In the genomic region with DNA sequence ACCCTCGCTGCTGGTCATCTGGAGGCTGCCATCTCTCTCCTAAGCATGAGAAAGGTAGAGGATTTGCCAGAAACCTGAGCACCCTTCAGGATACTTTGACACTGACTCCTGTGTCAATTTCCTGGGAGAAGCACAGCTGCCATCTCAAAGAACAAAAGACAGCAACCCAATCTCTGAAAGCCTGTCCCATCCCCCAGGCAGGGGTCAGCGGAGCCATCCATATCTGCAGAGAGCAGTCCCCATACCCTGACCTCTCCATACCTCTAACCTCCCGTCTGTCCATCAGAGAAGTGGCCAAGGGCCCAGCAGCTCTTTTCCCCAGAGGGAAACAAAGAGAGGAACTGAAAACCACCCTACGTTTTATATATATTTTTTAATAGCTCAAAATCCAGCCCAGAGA, we compare ENCODE assay signal across 26 mouse cellular contexts. TPM values are rescaled to one million over a fixed set of nuclear protein-coding genes. Genes with fewer than 3 reads are reported as not detected.
DNase-seq lines count a peak whose midpoint lies in the region; ATAC-seq and TF ChIP-seq lines count a peak whose summit lies in the region.
"Had no signal": no experiment of that assay in that cellular context is flagged by ENCODE, and none has a peak within 500 bp of the region (broad histone marks: within the 10 kb centered on the region; RNA-seq: fewer than 3 reads in every experiment).

No protein-coding gene starts in this region.

- H3K27me3 ChIP-seq in kidney, embryonic 15.5 days: no peaks in the 10 kb centered on the region
- no peaks in the 10 kb centered on the region for H3K27me3 ChIP-seq in thymus, adult 2 months (ENCODE audit: control insufficient read depth, insufficient read depth, low read length)
- H3K27me3 ChIP-seq: forebrain, embryonic 15.5 days; midbrain, embryonic 12.5 days had no signal

- H3K4me3 ChIP-seq in kidney, embryonic 15.5 days (replicated peaks): no peak overlapping the region
- peak overlapping the region; percentile 6; the same call in 1 of the 2 replicates for H3K4me3 ChIP-seq in thymus, adult 2 months (ENCODE audit: control insufficient read depth, insufficient read depth, low read length)
- H3K4me3 ChIP-seq: forebrain, embryonic 15.5 days; heart, embryonic 12.5 days; limb, embryonic 12.5 days; liver, embryonic 12.5 days; midbrain, embryonic 12.5 days had no signal

- 51% methylated on average over 4 of the region's 4 CpGs for WGBS in kidney, embryonic 15.5 days
- 71% methylated on average over 4 of the region's 4 CpGs for WGBS in thymus, adult 2 months

- peak overlapping the region; percentile 82 for H3K27ac ChIP-seq in kidney, embryonic 15.5 days
- H3K27ac ChIP-seq in thymus, adult 2 months (ENCODE audit: control insufficient read depth, insufficient read depth, low read length): peak overlapping the region; percentile 99
- H3K27ac ChIP-seq: forebrain, embryonic 15.5 days; hindbrain, postnatal 0 days; limb, embryonic 12.5 days; liver, embryonic 12.5 days; midbrain, embryonic 12.5 days had no signal

- no peak overlapping the region for H3K9ac ChIP-seq in kidney, embryonic 15.5 days
- H3K9ac ChIP-seq: forebrain, embryonic 15.5 days; heart, embryonic 12.5 days; liver, embryonic 12.5 days; midbrain, embryonic 12.5 days had no signal

- no peaks in the 10 kb centered on the region for H3K36me3 ChIP-seq in kidney, embryonic 15.5 days
- H3K36me3 ChIP-seq in thymus, adult 2 months (ENCODE audit: control insufficient read depth, insufficient read depth, low read length): no peaks in the 10 kb centered on the region
- H3K36me3 ChIP-seq: forebrain, embryonic 15.5 days; heart, embryonic 12.5 days; limb, embryonic 12.5 days; liver, embryonic 12.5 days; midbrain, embryonic 12.5 days had no signal

- H3K9me3 ChIP-seq in kidney, embryonic 15.5 days (replicated peaks): no peaks in the 10 kb centered on the region
- H3K9me3 ChIP-seq: forebrain, embryonic 15.5 days; heart, embryonic 12.5 days; limb, embryonic 12.5 days; liver, embryonic 12.5 days; midbrain, embryonic 12.5 days had no signal

- no peak for TF ChIP-seq POLR2A in thymus, adult 2 months (IDR thresholded peaks at IDR 0.05; ENCODE audit: control insufficient read depth, extremely low read depth, insufficient read depth, low read length, poor library complexity)

- H3K4me2 ChIP-seq in kidney, embryonic 15.5 days: peak overlapping the region; percentile 17; the same call in 1 of the 2 replicates
- H3K4me2 ChIP-seq: forebrain, embryonic 15.5 days; heart, embryonic 12.5 days; limb, embryonic 12.5 days; liver, embryonic 12.5 days; midbrain, embryonic 12.5 days had no signal

- no peak for TF ChIP-seq CTCF in thymus, adult 2 months (IDR thresholded peaks at IDR 0.05; ENCODE audit: borderline replicate concordance, control insufficient read depth, extremely low read depth, insufficient read depth, low read length, poor library complexity)

- ATAC-seq in kidney, embryonic 15.5 days (replicated peaks; ENCODE audit: low FRiP score): no peak
- ATAC-seq in megakaryocyte-erythroid progenitor cell, adult 5-6 weeks (replicated peaks; ENCODE audit: low FRiP score, low TSS enrichment, poor library complexity, severe bottlenecking): no peak
- ATAC-seq: CD4-positive, CD25-positive, alpha-beta regulatory T cell, adult 4 months; forebrain, embryonic 15.5 days; hindbrain, postnatal 0 days; intestine, embryonic 16.5 days; liver, embryonic 12.5 days had no signal

- peak; percentile 91 for DNase-seq in heart, adult 11 months
- DNase-seq in heart, adult 18-20 months: no peak
- no peak for DNase-seq in kidney, postnatal 25 days
- DNase-seq in thymus, adult 2 months: no peak
- DNase-seq in thymus, postnatal 10 days (ENCODE audit: low spot score in 2 of 2): no peak
- DNase-seq: adrenal gland, postnatal 36 days; cerebellum, postnatal 14 days; embryo, embryonic 11 days; layer of hippocampus, postnatal 36 days; lung, adult 18-20 months; lung, postnatal 10 days had no signal

- peaks cover 39% of the 10 kb centered on the region for H3K4me1 ChIP-seq in kidney, embryonic 15.5 days
- peaks cover 57% of the 10 kb centered on the region for H3K4me1 ChIP-seq in thymus, adult 2 months (replicated peaks; ENCODE audit: control insufficient read depth, insufficient read depth, low read length)

RNA-seq across cellular contexts. Expression of a gene that starts 2.8 kb away (rescaled TPM):
- 10 to 100 TPM; 18.0 to 18.5 TPM for total RNA-seq in heart, adult 18-20 months (2021)
- polyA plus RNA-seq in kidney, embryonic 15.5 days (2015; fragmentation: Nextera tagmentation; extraction: Ambion mirVana): 18.6 and 22.9 TPM in 2 replicates
- 132 and 194 TPM in 2 replicates for polyA plus RNA-seq in thymus, adult 2 months (2012; rRNA removed)
- 36.5 and 38.8 TPM in 2 replicates for total RNA-seq in megakaryocyte-erythroid progenitor cell, adult 5-6 weeks (2014; fragmentation: Nextera tagmentation)
- 8.4 and 39.5 TPM in 2 replicates for total RNA-seq in megakaryocyte-erythroid progenitor cell, adult 5-6 weeks (2017)

RNA-seq across cellular contexts. Expression of a gene that starts 3.9 kb away (rescaled TPM):
- total RNA-seq in heart, adult 18-20 months (2021): 1 to 10 TPM in 1 of 2 experiments, not detected in 1; 1.7 TPM
- polyA plus RNA-seq in kidney, embryonic 15.5 days (2015; fragmentation: Nextera tagmentation; extraction: Ambion mirVana): not detected in 2 replicates
- 6.1 and 13.0 TPM in 2 replicates for polyA plus RNA-seq in thymus, adult 2 months (2012; rRNA removed)
- total RNA-seq in megakaryocyte-erythroid progenitor cell, adult 5-6 weeks (2014; fragmentation: Nextera tagmentation): not detected in 2 replicates
- total RNA-seq in megakaryocyte-erythroid progenitor cell, adult 5-6 weeks (2017): not detected in 2 replicates
- total RNA-seq: gastrocnemius, adult 8-10 months; hematopoietic stem cell, adult 5-6 weeks; megakaryocyte progenitor cell, adult 5-6 weeks had no signal
- polyA plus RNA-seq: CD4-positive, CD25-positive, alpha-beta regulatory T cell, adult 4 months; heart, embryonic 12.5 days; intestine, embryonic 16.5 days; limb, embryonic 12.5 days; liver, embryonic 12.5 days; midbrain, embryonic 12.5 days; neural tube, embryonic 11.5 days; small intestine, adult 2 months had no signal

RNA-seq across cellular contexts. Expression of a gene that starts 14.7 kb away (rescaled TPM):
- 1 to 10 TPM; 4.6 to 5.4 TPM for total RNA-seq in heart, adult 18-20 months (2021)
- polyA plus RNA-seq in kidney, embryonic 15.5 days (2015; fragmentation: Nextera tagmentation; extraction: Ambion mirVana): 7.8 and 8.5 TPM in 2 replicates
- 0.55 and 0.59 TPM in 2 replicates for polyA plus RNA-seq in thymus, adult 2 months (2012; rRNA removed)
- total RNA-seq in megakaryocyte-erythroid progenitor cell, adult 5-6 weeks (2014; fragmentation: Nextera tagmentation): not detected in 2 replicates
- total RNA-seq in megakaryocyte-erythroid progenitor cell, adult 5-6 weeks (2017): not detected in 2 replicates
- total RNA-seq: adrenal gland, postnatal 36 days had no signal
- polyA plus RNA-seq: CD4-positive, CD25-positive, alpha-beta regulatory T cell, adult 4 months; heart, embryonic 12.5 days; limb, embryonic 12.5 days; neural tube, embryonic 11.5 days had no signal

RNA-seq across cellular contexts. Expression of a gene that starts 31.8 kb away (rescaled TPM):
- total RNA-seq in heart, adult 18-20 months (2021): 10 to 100 TPM; 21.7 to 25.6 TPM
- 6.5 and 7.9 TPM in 2 replicates for polyA plus RNA-seq in kidney, embryonic 15.5 days (2015; fragmentation: Nextera tagmentation; extraction: Ambion mirVana)
- 13.4 and 16.2 TPM in 2 replicates for polyA plus RNA-seq in thymus, adult 2 months (2012; rRNA removed)
- total RNA-seq in megakaryocyte-erythroid progenitor cell, adult 5-6 weeks (2014; fragmentation: Nextera tagmentation): 1.3 and 1.8 TPM in 2 replicates
- 0.80 and 3.1 TPM in 2 replicates for total RNA-seq in megakaryocyte-erythroid progenitor cell, adult 5-6 weeks (2017)

RNA-seq across cellular contexts. Expression of a gene that starts 51.8 kb away (rescaled TPM):
- under 1 TPM; 0.30 to 0.85 TPM for total RNA-seq in heart, adult 18-20 months (2021)
- polyA plus RNA-seq in kidney, embryonic 15.5 days (2015; fragmentation: Nextera tagmentation; extraction: Ambion mirVana): 2.5 and 3.4 TPM in 2 replicates
- polyA plus RNA-seq in thymus, adult 2 months (2012; rRNA removed): 1.2 and 2.7 TPM in 2 replicates
- total RNA-seq in megakaryocyte-erythroid progenitor cell, adult 5-6 weeks (2014; fragmentation: Nextera tagmentation): 82.3 and 111 TPM in 2 replicates
- total RNA-seq in megakaryocyte-erythroid progenitor cell, adult 5-6 weeks (2017): 13.4 TPM in 2 replicates
- polyA plus RNA-seq: CD4-positive, CD25-positive, alpha-beta regulatory T cell, adult 4 months had no signal

Comparison
In these comparisons a context has a peak if more than half of its experiments do, and no peak if none do; other contexts are left out.
1. RNA of a gene that starts 14.7 kb away (total RNA-seq): 4.6 to 5.4 TPM in heart, adult 18-20 months; not detected in megakaryocyte-erythroid progenitor cell, adult 5-6 weeks; every median in the first group is over 4 times any median in the second.